Mouse (Mus musculus) kidney, adult 2 months (tissue): ENCODE results near the gene Erbb4. TPM values are rescaled to one million over a fixed set of nuclear protein-coding genes. Genes with fewer than 3 reads are reported as not detected.

ENCODE experiments used
- DNase-seq: peaks from one replicate; pipeline ENCODE4 v3.0.0; 2021
- H3K27ac ChIP-seq: fragments of 200-500 bp; 2 replicates; pipeline ENCODE4 v1.5.1; 2012; ENCODE audit warnings: low read depth, low read length, control low read depth, inconsistent platforms; ENCODE audit not compliant: insufficient read depth
- H3K27me3 ChIP-seq: fragments of 200-500 bp; replicated peaks from 2 replicates; pipeline ENCODE4 v1.6.1; 2012; ENCODE audit warnings: mild to moderate bottlenecking, moderate library complexity, low read length, inconsistent platforms; ENCODE audit not compliant: control insufficient read depth, insufficient read depth
- H3K36me3 ChIP-seq: fragments of 200-500 bp; 2 replicates; pipeline ENCODE4 v1.6.1; 2012; ENCODE audit warnings: mild to moderate bottlenecking, moderate library complexity, low read length, inconsistent platforms; ENCODE audit not compliant: control insufficient read depth, insufficient read depth
- H3K4me1 ChIP-seq: fragments of 200-500 bp; 2 replicates; pipeline ENCODE4 v1.6.1; 2011; ENCODE audit warnings: low read length; ENCODE audit not compliant: control insufficient read depth, insufficient read depth
- H3K4me3 ChIP-seq: fragments of 200-500 bp; 2 replicates; pipeline ENCODE4 v1.5.1; 2011; ENCODE audit warnings: mild to moderate bottlenecking, low read depth, low read length, control low read depth; ENCODE audit not compliant: insufficient read depth
- CTCF ChIP-seq: fragments of 200-500 bp; conservative IDR thresholded peaks from 2 replicates; pipeline ENCODE4 v1.5.1; 2011; ENCODE audit warnings: low read depth, mild to moderate bottlenecking, control low read depth, low read length, moderate library complexity, mixed read lengths; ENCODE audit not compliant: insufficient read depth, insufficient read length
- POLR2A ChIP-seq: fragments of 200-500 bp; IDR thresholded peaks from one replicate; pipeline ENCODE4 v1.6.1; 2011; ENCODE audit warnings: low read depth, low read length, control low read depth
- WGBS: fragments of 180-500 bp; shearing (Covaris S2); methylation state at CpG from one replicate; pipeline ENCODE4 v1.1.7; 2018; 5-methylcytosine and 5-hydroxymethylcytosine counted together
- polyA plus RNA-seq: library from polyadenylated mRNA; depleted of rRNA; stranded (reverse); fragments of >200 nt; gene quantifications from 2 replicates; pipeline ENCODE4 v1.2.3, GENCODE M21; 2012

The Erbb4 gene
- polyA plus RNA-seq, 1 experiment, result 1.8 TPM

DNA sequence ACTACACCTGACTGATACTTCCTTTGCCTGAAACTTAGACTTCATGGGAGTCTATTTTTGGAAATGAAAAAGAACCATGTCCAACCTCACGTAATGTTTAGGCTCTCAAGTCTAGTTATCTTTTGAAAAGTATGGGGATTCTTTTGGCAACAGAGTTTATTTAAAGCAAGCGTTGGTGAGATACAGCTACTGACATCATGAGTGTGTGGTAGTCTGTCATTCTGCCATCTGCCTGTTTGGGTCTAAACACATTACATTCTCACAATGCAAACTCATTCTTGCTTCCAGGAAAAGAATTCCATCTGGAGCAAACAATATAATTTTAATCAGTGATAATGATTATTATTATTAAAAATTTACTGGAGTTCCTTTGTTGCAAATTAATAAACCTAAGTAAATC lies 736.3 kb downstream of the Erbb4 start:
- TF ChIP-seq CTCF, result no peak
- no peak for TF ChIP-seq POLR2A

DNA sequence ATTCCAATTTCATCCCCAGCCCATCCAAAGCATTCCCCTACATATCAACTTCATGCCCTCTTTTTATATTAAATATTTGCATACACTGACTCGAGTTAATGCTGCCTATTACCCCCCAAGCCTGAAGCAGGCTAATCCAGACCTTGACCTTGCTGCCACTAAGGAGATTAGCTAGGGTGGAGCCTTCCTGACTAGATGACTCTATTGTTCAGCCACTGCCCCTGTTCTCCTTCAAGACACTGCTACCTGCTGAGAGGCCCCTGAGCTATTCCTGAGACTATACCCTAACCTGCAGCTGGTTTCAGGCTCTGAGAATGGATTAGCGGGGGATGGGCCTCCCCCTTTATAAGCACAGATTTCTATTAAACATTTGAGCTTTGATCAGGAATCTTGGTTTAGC lies 774.1 kb downstream of the Erbb4 start:
- no peak for TF ChIP-seq CTCF
- TF ChIP-seq POLR2A, result no peak

More for the DNA sequence above, 736.3 kb downstream of the Erbb4 start:
- no peak for DNase-seq
- Histone ChIP-seq H3K27ac (no peak overlapping the region), H3K36me3 (no peaks in the 10 kb centered on the region), H3K4me3 (no peak overlapping the region), H3K4me1 (no peaks in the 10 kb centered on the region), H3K27me3 (no peaks in the 10 kb centered on the region)
- 81% methylated on average over 2 of the region's 2 CpGs for WGBS

DNA sequence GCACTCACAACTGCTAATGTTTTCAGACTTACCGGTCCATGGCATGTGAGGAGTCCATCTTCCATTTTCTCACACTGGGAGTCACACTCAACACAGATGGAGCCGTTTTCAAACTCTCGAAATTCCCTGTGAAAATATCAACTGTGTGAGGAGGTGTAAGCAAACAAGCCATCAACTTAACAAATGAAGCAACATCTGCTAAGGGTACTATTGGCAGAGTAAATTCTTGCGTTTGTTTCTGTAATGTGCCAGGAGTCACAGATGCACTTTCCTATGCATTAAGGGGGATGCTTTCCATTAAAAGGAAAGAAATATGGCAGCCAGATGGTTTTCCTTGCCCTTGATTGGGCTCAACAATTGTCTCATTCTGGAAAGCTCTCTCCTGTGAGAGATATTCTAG lies 802.0 kb downstream of the Erbb4 start:
- 86% methylated on average over 4 of the region's 4 CpGs for WGBS
- H3K36me3 ChIP-seq, result no peaks in the 10 kb centered on the region
- no peak for DNase-seq
- TF ChIP-seq CTCF (no peak), POLR2A (no peak)
- no peaks in the 10 kb centered on the region for H3K4me1 ChIP-seq
- H3K27me3 ChIP-seq, result no peaks in the 10 kb centered on the region
- H3K27ac ChIP-seq, result no peak overlapping the region
- H3K4me3 ChIP-seq, result no peak overlapping the region

More for the DNA sequence above, 774.1 kb downstream of the Erbb4 start:
- no peaks in the 10 kb centered on the region for H3K4me1 ChIP-seq
- no peak overlapping the region for H3K27ac ChIP-seq
- H3K36me3 ChIP-seq, result no peaks in the 10 kb centered on the region
- no peak for DNase-seq
- H3K27me3 ChIP-seq, result no peaks in the 10 kb centered on the region
- WGBS, result 58% methylated on average over 2 of the region's 2 CpGs
- no peak overlapping the region for H3K4me3 ChIP-seq

DNA sequence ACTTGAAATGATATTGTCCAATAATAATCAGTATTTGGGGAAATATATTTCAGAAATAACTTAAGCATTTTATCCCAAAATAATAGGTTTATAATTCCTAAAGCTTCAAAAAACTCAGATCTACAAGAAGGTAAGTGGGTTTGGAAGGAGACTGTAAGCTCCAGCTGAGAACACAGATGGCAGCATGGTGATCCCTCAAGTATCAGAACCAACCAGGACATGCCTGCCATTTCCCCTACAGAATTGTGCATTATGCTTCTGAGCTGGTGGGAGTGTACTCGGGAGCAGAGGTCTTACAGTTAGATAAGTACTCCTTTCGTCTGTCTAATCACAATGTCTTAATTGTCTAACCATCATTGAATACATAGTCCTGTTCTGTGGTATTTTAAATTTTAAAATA lies 823.4 kb downstream of the Erbb4 start:
- TF ChIP-seq CTCF (no peak), POLR2A (no peak)
- DNase-seq, result no peak
- H3K4me3 ChIP-seq, result no peak overlapping the region
- WGBS, result 76% methylated on average over 2 of the region's 2 CpGs
- H3K36me3 ChIP-seq, result no peaks in the 10 kb centered on the region
- H3K4me1 ChIP-seq, result no peaks in the 10 kb centered on the region
- H3K27ac ChIP-seq, result no peak overlapping the region
- H3K27me3 ChIP-seq, result no peaks in the 10 kb centered on the region

DNA sequence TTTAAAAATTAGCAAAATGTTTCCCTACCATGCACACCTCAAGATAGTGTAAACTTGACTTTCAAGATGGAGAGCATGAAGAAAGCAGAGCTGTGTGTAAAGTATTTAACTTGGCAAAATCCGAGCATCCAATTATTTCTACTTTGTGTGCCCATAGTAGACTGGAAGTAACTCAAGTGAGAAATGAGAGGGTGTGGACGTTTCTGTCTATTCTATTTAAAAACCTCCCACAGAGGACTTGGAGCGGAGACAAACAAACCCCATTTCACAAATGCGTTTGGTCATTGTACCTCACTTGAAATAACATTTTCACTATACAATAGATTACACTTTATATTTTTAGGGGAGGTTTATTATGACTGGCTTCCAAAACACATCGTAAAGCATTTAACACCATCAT lies 832.0 kb downstream of the Erbb4 start:
- H3K27me3 ChIP-seq, result no peaks in the 10 kb centered on the region
- H3K4me1 ChIP-seq, result no peaks in the 10 kb centered on the region
- no peak for DNase-seq
- H3K36me3 ChIP-seq, result no peaks in the 10 kb centered on the region
- H3K4me3 ChIP-seq, result no peak overlapping the region
- WGBS, result 53% methylated on average over 5 of the region's 5 CpGs
- H3K27ac ChIP-seq, result no peak overlapping the region
- TF ChIP-seq CTCF, result no peak
- no peak for TF ChIP-seq POLR2A

DNA sequence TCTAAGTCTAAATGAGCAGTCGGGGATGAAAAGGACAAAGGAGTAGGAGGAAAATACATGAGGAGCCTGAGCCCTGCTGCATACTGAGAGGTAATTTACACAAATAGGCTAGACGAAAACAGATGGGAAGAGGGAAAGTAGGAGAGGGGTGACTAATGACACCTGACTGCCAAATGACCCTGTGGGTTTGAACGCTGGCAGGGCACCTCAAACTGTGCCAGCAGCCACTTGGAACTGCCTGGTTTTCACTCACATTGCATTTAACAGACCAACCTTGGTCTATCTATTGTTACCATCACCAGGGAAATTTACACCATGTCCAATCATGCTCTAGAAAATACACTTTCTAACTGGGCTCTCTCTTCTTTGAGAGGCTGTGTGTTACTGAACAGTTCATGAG lies 929.3 kb downstream of the Erbb4 start:
- Histone ChIP-seq H3K4me3 (no peak overlapping the region), H3K36me3 (no peaks in the 10 kb centered on the region), H3K27ac (no peak overlapping the region), H3K4me1 (no peaks in the 10 kb centered on the region), H3K27me3 (no peaks in the 10 kb centered on the region; the same call in 1 of the 2 replicates)
- TF ChIP-seq CTCF, result no peak
- TF ChIP-seq POLR2A, result no peak
- no peak for DNase-seq
- 35% methylated on average over 3 of the region's 3 CpGs for WGBS

DNA sequence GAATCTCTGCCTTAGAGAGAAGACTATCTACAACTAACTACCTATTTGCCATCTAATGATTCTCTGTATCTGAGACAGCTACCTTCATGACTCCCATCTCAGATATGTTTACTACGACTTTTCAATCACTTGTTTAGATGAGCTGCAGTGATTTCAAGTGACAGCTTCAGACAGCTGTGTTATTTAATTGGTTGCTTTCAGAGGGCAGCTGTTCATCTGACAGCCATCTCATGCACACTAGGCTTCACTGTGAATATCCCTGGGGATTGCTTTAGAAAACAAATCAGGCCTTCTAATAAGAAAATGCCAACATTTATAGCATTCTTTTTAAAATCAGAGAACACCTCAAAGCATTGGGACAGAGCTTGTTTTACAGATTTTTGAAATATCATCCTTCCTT lies 952.6 kb downstream of the Erbb4 start:
- Histone ChIP-seq H3K36me3 (no peaks in the 10 kb centered on the region), H3K4me1 (no peaks in the 10 kb centered on the region), H3K27me3 (no peaks in the 10 kb centered on the region), H3K27ac (no peak overlapping the region), H3K4me3 (no peak overlapping the region)
- TF ChIP-seq POLR2A (no peak), CTCF (no peak)
- no peak for DNase-seq
- 81% methylated on average over 1 of the region's 1 CpGs for WGBS

DNA sequence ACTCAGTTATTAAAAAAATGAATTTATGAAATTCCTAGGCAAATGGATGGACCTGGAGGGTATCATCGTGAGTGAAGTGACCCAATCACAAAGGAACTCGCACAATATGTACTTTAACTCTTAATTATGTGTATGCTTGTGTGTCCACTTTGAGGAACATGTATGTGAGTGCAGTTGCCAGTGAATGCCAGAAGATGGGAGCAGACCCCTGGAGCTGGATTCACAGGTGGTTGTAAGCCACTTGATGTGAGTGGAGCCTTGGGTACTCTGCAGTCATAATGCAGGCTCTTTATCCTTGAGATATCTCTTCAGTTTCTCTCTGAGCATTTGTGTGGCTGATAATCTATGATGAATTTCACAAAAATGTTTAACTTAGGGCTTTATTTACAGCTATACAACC lies 957.3 kb downstream of the Erbb4 start:
- no peaks in the 10 kb centered on the region for H3K4me1 ChIP-seq
- 92% methylated on average over 2 of the region's 2 CpGs for WGBS
- H3K27ac ChIP-seq, result no peak overlapping the region
- no peak overlapping the region for H3K4me3 ChIP-seq
- no peak for DNase-seq
- TF ChIP-seq POLR2A (no peak), CTCF (no peak)
- H3K36me3 ChIP-seq, result no peaks in the 10 kb centered on the region
- no peaks in the 10 kb centered on the region for H3K27me3 ChIP-seq
